Mouse (Mus musculus) embryonic facial prominence, embryonic 14.5 days (tissue): ENCODE data around the gene Suz12. TPM values are rescaled to one million over a fixed set of nuclear protein-coding genes. Genes with fewer than 3 reads are reported as not detected.
"Not testable (repeated sequence)": the region's sequence is repeated elsewhere in the genome, so short reads cannot be mapped to it uniquely, and the experiment has no call there.

Source experiments
- ATAC-seq: fragments of 200-750 bp; cut with Nextera tagmentation; 2 replicates; pipeline ENCODE4 v1.8.0; 2017; ENCODE audit warnings: low read depth, moderate number of reproducible peaks, moderate TSS enrichment
- DNase-seq: peaks from one replicate; pipeline ENCODE4 v3.0.0-alpha.2; 2015; ENCODE audit warnings: low spot score
- H3K27ac ChIP-seq: fragments of 300-500 bp; sonication (generic); replicated peaks from 2 replicates; pipeline ENCODE4 v1.5.1; 2014; ENCODE audit warnings: low read depth, mild to moderate bottlenecking, low read length, moderate library complexity
- H3K27me3 ChIP-seq: fragments of 300-500 bp; sonication (generic); replicated peaks from 2 replicates; pipeline ENCODE4 v1.6.1; 2014; ENCODE audit warnings: low read length; ENCODE audit not compliant: control insufficient read depth, insufficient read depth
- H3K36me3 ChIP-seq: fragments of 300-500 bp; sonication (generic); 2 replicates; pipeline ENCODE4 v1.6.1; 2014; ENCODE audit warnings: low read length, mixed read lengths; ENCODE audit not compliant: control insufficient read depth, insufficient read depth
- H3K4me1 ChIP-seq: fragments of 300-500 bp; sonication (generic); 2 replicates; pipeline ENCODE4 v1.6.1; 2014; ENCODE audit warnings: antibody characterized with exemption, low read length; ENCODE audit not compliant: control insufficient read depth, insufficient read depth
- H3K4me2 ChIP-seq: fragments of 300-500 bp; sonication (generic); 2 replicates; pipeline ENCODE4 v1.6.1; 2014; ENCODE audit warnings: low read depth, mild to moderate bottlenecking, low read length, moderate library complexity, mixed read lengths
- H3K4me3 ChIP-seq: fragments of 300-500 bp; sonication (generic); 2 replicates; pipeline ENCODE4 v1.5.1; 2014; ENCODE audit warnings: low read depth, mild to moderate bottlenecking, low read length
- H3K9ac ChIP-seq: fragments of 300-500 bp; sonication (generic); 2 replicates; pipeline ENCODE4 v1.6.1; 2014; ENCODE audit warnings: low read depth, mild to moderate bottlenecking, low read length, moderate library complexity, mixed read lengths
- H3K9me3 ChIP-seq: fragments of 300-500 bp; sonication (generic); 2 replicates; pipeline ENCODE4 v1.6.1; 2016; ENCODE audit warnings: low read length; ENCODE audit not compliant: control insufficient read depth
- WGBS: fragments of 180-500 bp; shearing (Covaris S2); extraction: QIAGEN DNeasy Blood & Tissue Kit; methylation state at CpG from one replicate; pipeline ENCODE4 v1.1.7; 2014; 5-methylcytosine and 5-hydroxymethylcytosine counted together
- polyA plus RNA-seq: library from polyadenylated mRNA; unstranded; fragments of >200 nt; fragmentation: Nextera tagmentation; extraction: Ambion mirVana; gene quantifications from 2 replicates; pipeline ENCODE4 v1.2.1, GENCODE M21; 2014

Suz12 gene
- polyA plus RNA-seq, 1 experiment from 2014 or later: 19.0 TPM

GRCm38 (mm10) chr11:80054659-80055058, 61.8 kb downstream of the Suz12 start:
- H3K9me3 ChIP-seq: no peaks in the 10 kb centered on the region
- H3K4me2 ChIP-seq: no peak overlapping the region
- H3K27me3 ChIP-seq: no peaks in the 10 kb centered on the region
- no peak overlapping the region for H3K27ac ChIP-seq
- no peaks in the 10 kb centered on the region for H3K4me1 ChIP-seq
- no peak overlapping the region for H3K4me3 ChIP-seq
- H3K9ac ChIP-seq: no peak overlapping the region
- whole genome bisulfite sequencing: 76% methylated on average over 4 of the region's 4 CpGs
- ATAC-seq (no peak), DNase-seq (no peak)
- peaks cover 71% of the 10 kb centered on the region for H3K36me3 ChIP-seq

- WGBS: 89% methylated on average over 9 of the region's 9 CpGs
Observed at GRCm38 (mm10) chr11:80056141-80056540, 63.2 kb downstream of the Suz12 start.

GRCm38 (mm10) chr11:80062159-80062558, 69.3 kb downstream of the Suz12 start:
- Histone ChIP-seq H3K9me3 (no peaks in the 10 kb centered on the region), H3K4me2 (no peak overlapping the region), H3K4me1 (no peaks in the 10 kb centered on the region), H3K4me3 (no peak overlapping the region), H3K9ac (no peak overlapping the region), H3K27ac (peak overlapping the region; percentile 1; the same call in 1 of the 2 replicates), H3K36me3 (peaks cover 56% of the 10 kb centered on the region), H3K27me3 (no peaks in the 10 kb centered on the region)
- ATAC-seq (peak; percentile 63), DNase-seq (peak; percentile 69)
- WGBS: 49% methylated on average over 4 of the region's 4 CpGs

More at GRCm38 (mm10) chr11:80056141-80056540, 63.2 kb downstream of the Suz12 start:
- Histone ChIP-seq H3K9me3 (no peaks in the 10 kb centered on the region), H3K4me3 (no peak overlapping the region), H3K27ac (no peak overlapping the region), H3K4me2 (no peak overlapping the region), H3K9ac (no peak overlapping the region), H3K36me3 (peaks cover 73% of the 10 kb centered on the region), H3K27me3 (no peaks in the 10 kb centered on the region), H3K4me1 (no peaks in the 10 kb centered on the region)
- ATAC-seq (no peak), DNase-seq (no peak)

GRCm38 (mm10) chr11:80066373-80066772, 73.5 kb downstream of the Suz12 start:
- H3K27ac ChIP-seq, H3K4me3 ChIP-seq, H3K4me2 ChIP-seq, H3K9ac ChIP-seq, DNase-seq, ATAC-seq, H3K9me3 ChIP-seq, H3K27me3 ChIP-seq, H3K4me1 ChIP-seq: not testable (repeated sequence)
- WGBS: 84% methylated on average over 4 of the region's 4 CpGs
- H3K36me3 ChIP-seq: peaks cover 20% of the 10 kb centered on the region

GRCm38 (mm10) chr11:80067558-80067957, 74.7 kb downstream of the Suz12 start:
- H3K27ac ChIP-seq: no peak overlapping the region
- H3K9me3 ChIP-seq: no peaks in the 10 kb centered on the region
- H3K4me1 ChIP-seq: no peaks in the 10 kb centered on the region
- 69% methylated on average over 5 of the region's 5 CpGs for WGBS
- no peaks in the 10 kb centered on the region for H3K27me3 ChIP-seq
- peaks cover 11% of the 10 kb centered on the region for H3K36me3 ChIP-seq
- H3K4me3 ChIP-seq: no peak overlapping the region
- ATAC-seq (no peak), DNase-seq (no peak)
- no peak overlapping the region for H3K4me2 ChIP-seq
- H3K9ac ChIP-seq: no peak overlapping the region

GRCm38 (mm10) chr11:80069815-80070214, 76.9 kb downstream of the Suz12 start:
- 82% methylated on average over 3 of the region's 3 CpGs for WGBS
- Histone ChIP-seq H3K27ac (no peak overlapping the region), H3K4me1 (no peaks in the 10 kb centered on the region), H3K4me3 (no peak overlapping the region), H3K9ac (no peak overlapping the region), H3K27me3 (no peaks in the 10 kb centered on the region), H3K9me3 (no peaks in the 10 kb centered on the region), H3K36me3 (no peaks in the 10 kb centered on the region), H3K4me2 (no peak overlapping the region)
- no peak for DNase-seq
- no peak for ATAC-seq

GRCm38 (mm10) chr11:80071039-80071438, 78.1 kb downstream of the Suz12 start:
- ATAC-seq (no peak), DNase-seq (no peak)
- no peak overlapping the region for H3K27ac ChIP-seq
- no peaks in the 10 kb centered on the region for H3K9me3 ChIP-seq
- H3K4me1 ChIP-seq: no peaks in the 10 kb centered on the region
- no peak overlapping the region for H3K4me2 ChIP-seq
- no peak overlapping the region for H3K9ac ChIP-seq
- no peaks in the 10 kb centered on the region for H3K27me3 ChIP-seq
- 90% methylated on average over 2 of the region's 2 CpGs for WGBS
- no peaks in the 10 kb centered on the region for H3K36me3 ChIP-seq
- H3K4me3 ChIP-seq: no peak overlapping the region

- Histone ChIP-seq H3K27me3 (no peaks in the 10 kb centered on the region), H3K4me1 (no peaks in the 10 kb centered on the region), H3K9me3 (no peaks in the 10 kb centered on the region), H3K9ac (no peak overlapping the region), H3K27ac (no peak overlapping the region), H3K4me3 (no peak overlapping the region), H3K36me3 (no peaks in the 10 kb centered on the region), H3K4me2 (no peak overlapping the region)
- WGBS: 87% methylated on average over 3 of the region's 3 CpGs
- ATAC-seq: no peak
- DNase-seq: no peak
Observed at GRCm38 (mm10) chr11:80072365-80072764, 79.5 kb downstream of the Suz12 start.

- Histone ChIP-seq H3K27me3 (no peaks in the 10 kb centered on the region), H3K27ac (no peak overlapping the region), H3K9ac (no peak overlapping the region), H3K9me3 (no peaks in the 10 kb centered on the region), H3K4me2 (no peak overlapping the region), H3K36me3 (0 out of 2 replicates have a peak, but pooled peaks cover 3% of the 10 kb centered on the region), H3K4me3 (no peak overlapping the region), H3K4me1 (peaks cover 9% of the 10 kb centered on the region)
- ATAC-seq (no peak), DNase-seq (no peak)
- 92% methylated on average over 5 of the region's 5 CpGs for WGBS
Observed at GRCm38 (mm10) chr11:80075608-80076277, 82.8 kb downstream of the Suz12 start.
